24 mouse cellular contexts compared by ENCODE assay signal in genomic region chr14:68356396-68356795, GRCm38 (mm10).
DNase-seq lines count a peak whose midpoint lies in the region; ATAC-seq lines count a peak whose summit lies in the region.
"Had no signal": no experiment of that assay in that cellular context is flagged by ENCODE, and none has a peak within 500 bp of the region (broad histone marks: within the 10 kb centered on the region; RNA-seq: fewer than 3 reads in every experiment).

No protein-coding gene starts in this region.

- ATAC-seq in forebrain, embryonic 16.5 days: no peak
- no peak for ATAC-seq in midbrain, embryonic 14.5 days (ENCODE audit: low FRiP score, low TSS enrichment)
- no peak for ATAC-seq in midbrain, embryonic 15.5 days (replicated peaks)
- ATAC-seq in hindbrain, embryonic 12.5 days (ENCODE audit: low FRiP score): no peak
- no peak for ATAC-seq in neural tube, embryonic 14.5 days (ENCODE audit: low read depth)
- ATAC-seq: intestine, embryonic 15.5 days; liver, embryonic 12.5 days had no signal

- DNase-seq in forebrain, embryonic 10.5 days (ENCODE audit: extremely low spot score, low spot score): no peak
- DNase-seq in midbrain, embryonic 14.5 days: no peak
- DNase-seq in urinary bladder, postnatal 14 days (ENCODE audit: low spot score): no peak
- DNase-seq in layer of hippocampus, adult 18-20 months (ENCODE audit: low spot score in 2 of 2): no peak
- DNase-seq: adrenal gland, postnatal 14 days; cerebellum, adult 8-10 months; cerebellum, postnatal 36 days; embryo, embryonic 11 days; gastrocnemius, postnatal 10 days; heart, postnatal 4 days; kidney, adult 8-10 months; kidney, postnatal 10 days; lung, adult 2 months; thymus, postnatal 25 days had no signal

- no peaks in the 10 kb centered on the region for H3K9me3 ChIP-seq in forebrain, embryonic 10.5 days
- H3K9me3 ChIP-seq in forebrain, embryonic 16.5 days (ENCODE audit: control insufficient read depth, low read length): no peaks in the 10 kb centered on the region
- no peaks in the 10 kb centered on the region for H3K9me3 ChIP-seq in midbrain, embryonic 14.5 days (ENCODE audit: control insufficient read depth, low read length)
- no peaks in the 10 kb centered on the region for H3K9me3 ChIP-seq in midbrain, embryonic 15.5 days
- H3K9me3 ChIP-seq in hindbrain, embryonic 12.5 days (replicated peaks): no peaks in the 10 kb centered on the region
- H3K9me3 ChIP-seq in neural tube, embryonic 14.5 days (ENCODE audit: control insufficient read depth, low read length): no peaks in the 10 kb centered on the region
- H3K9me3 ChIP-seq: heart, embryonic 10.5 days; intestine, embryonic 15.5 days; limb, embryonic 13.5 days; liver, embryonic 12.5 days; stomach, embryonic 15.5 days had no signal

- H3K4me2 ChIP-seq in forebrain, embryonic 16.5 days (ENCODE audit: low read length): no peak overlapping the region
- no peak overlapping the region for H3K4me2 ChIP-seq in midbrain, embryonic 14.5 days (ENCODE audit: low read length)
- H3K4me2 ChIP-seq in midbrain, embryonic 15.5 days: no peak overlapping the region
- H3K4me2 ChIP-seq in hindbrain, embryonic 12.5 days (replicated peaks): no peak overlapping the region
- H3K4me2 ChIP-seq in neural tube, embryonic 14.5 days (ENCODE audit: low read depth, low read length): no peak overlapping the region
- H3K4me2 ChIP-seq: intestine, embryonic 15.5 days; limb, embryonic 13.5 days; liver, embryonic 12.5 days; stomach, embryonic 15.5 days had no signal

- no peak overlapping the region for H3K9ac ChIP-seq in forebrain, embryonic 16.5 days (replicated peaks; ENCODE audit: low read depth, low read length)
- H3K9ac ChIP-seq in midbrain, embryonic 14.5 days (replicated peaks; ENCODE audit: low read length): no peak overlapping the region
- H3K9ac ChIP-seq in midbrain, embryonic 15.5 days: no peak overlapping the region
- no peak overlapping the region for H3K9ac ChIP-seq in hindbrain, embryonic 12.5 days
- no peak overlapping the region for H3K9ac ChIP-seq in neural tube, embryonic 14.5 days (replicated peaks; ENCODE audit: low read depth, low read length)
- H3K9ac ChIP-seq: intestine, embryonic 15.5 days; limb, embryonic 13.5 days; liver, embryonic 12.5 days; stomach, embryonic 15.5 days had no signal

- 0 out of 2 replicates have a peak overlapping the region, but pooled peaks have one; percentile 35 for H3K27ac ChIP-seq in forebrain, embryonic 10.5 days
- no peak overlapping the region; the same call in 1 of the 2 replicates for H3K27ac ChIP-seq in forebrain, embryonic 16.5 days (ENCODE audit: low read length)
- H3K27ac ChIP-seq in midbrain, embryonic 14.5 days (replicated peaks; ENCODE audit: low read depth, low read length): 0 out of 2 replicates have a peak overlapping the region, but pooled peaks have one; percentile 50
- no peak overlapping the region; the same call in 1 of the 2 replicates for H3K27ac ChIP-seq in midbrain, embryonic 15.5 days
- H3K27ac ChIP-seq in hindbrain, embryonic 12.5 days: peak overlapping the region; percentile 40
- H3K27ac ChIP-seq in neural tube, embryonic 14.5 days (ENCODE audit: low read depth, low read length): peak overlapping the region; percentile 12
- H3K27ac ChIP-seq: heart, embryonic 10.5 days; intestine, embryonic 15.5 days; layer of hippocampus, adult 2 months; limb, embryonic 13.5 days; liver, embryonic 12.5 days; stomach, embryonic 15.5 days had no signal

- peaks cover 11% of the 10 kb centered on the region; the same call in 1 of the 2 replicates for H3K4me1 ChIP-seq in forebrain, embryonic 10.5 days
- peaks cover 17% of the 10 kb centered on the region for H3K4me1 ChIP-seq in forebrain, embryonic 16.5 days (replicated peaks; ENCODE audit: control insufficient read depth, insufficient read depth, low read length)
- H3K4me1 ChIP-seq in midbrain, embryonic 14.5 days (ENCODE audit: control insufficient read depth, insufficient read depth, low read length): peaks cover 9% of the 10 kb centered on the region
- H3K4me1 ChIP-seq in midbrain, embryonic 15.5 days: peaks cover 9% of the 10 kb centered on the region; the same call in 1 of the 2 replicates
- H3K4me1 ChIP-seq in hindbrain, embryonic 12.5 days: peaks cover 4% of the 10 kb centered on the region
- peaks cover 15% of the 10 kb centered on the region for H3K4me1 ChIP-seq in neural tube, embryonic 14.5 days (ENCODE audit: control insufficient read depth, insufficient read depth, low read length)
- H3K4me1 ChIP-seq: intestine, embryonic 15.5 days; limb, embryonic 13.5 days; liver, embryonic 12.5 days; stomach, embryonic 15.5 days had no signal

- no peaks in the 10 kb centered on the region for H3K27me3 ChIP-seq in forebrain, embryonic 10.5 days (ENCODE audit: poor library complexity, severe bottlenecking)
- H3K27me3 ChIP-seq in forebrain, embryonic 16.5 days (replicated peaks; ENCODE audit: control insufficient read depth, insufficient read depth, low read length): no peaks in the 10 kb centered on the region
- H3K27me3 ChIP-seq in midbrain, embryonic 14.5 days (ENCODE audit: control insufficient read depth, insufficient read depth, low read length): no peaks in the 10 kb centered on the region
- no peaks in the 10 kb centered on the region for H3K27me3 ChIP-seq in midbrain, embryonic 15.5 days (replicated peaks)
- no peaks in the 10 kb centered on the region for H3K27me3 ChIP-seq in hindbrain, embryonic 12.5 days
- no peaks in the 10 kb centered on the region for H3K27me3 ChIP-seq in neural tube, embryonic 14.5 days (ENCODE audit: control insufficient read depth, insufficient read depth, low read length)
- H3K27me3 ChIP-seq: intestine, embryonic 15.5 days; liver, embryonic 12.5 days; stomach, embryonic 15.5 days had no signal

- no peaks in the 10 kb centered on the region for H3K36me3 ChIP-seq in forebrain, embryonic 10.5 days (replicated peaks)
- H3K36me3 ChIP-seq in forebrain, embryonic 16.5 days (ENCODE audit: control insufficient read depth, insufficient read depth): no peaks in the 10 kb centered on the region
- H3K36me3 ChIP-seq in midbrain, embryonic 14.5 days (ENCODE audit: control insufficient read depth, insufficient read depth, low read length): no peaks in the 10 kb centered on the region
- no peaks in the 10 kb centered on the region for H3K36me3 ChIP-seq in midbrain, embryonic 15.5 days (replicated peaks)
- H3K36me3 ChIP-seq in hindbrain, embryonic 12.5 days: no peaks in the 10 kb centered on the region
- H3K36me3 ChIP-seq in neural tube, embryonic 14.5 days (ENCODE audit: control insufficient read depth, insufficient read depth, low read length): no peaks in the 10 kb centered on the region
- H3K36me3 ChIP-seq: heart, embryonic 10.5 days; intestine, embryonic 15.5 days; limb, embryonic 13.5 days; liver, embryonic 12.5 days; stomach, embryonic 15.5 days had no signal

- H3K4me3 ChIP-seq in forebrain, embryonic 10.5 days: no peak overlapping the region
- no peak overlapping the region for H3K4me3 ChIP-seq in forebrain, embryonic 16.5 days (replicated peaks; ENCODE audit: low read length)
- no peak overlapping the region for H3K4me3 ChIP-seq in midbrain, embryonic 14.5 days (replicated peaks; ENCODE audit: low read depth, low read length)
- H3K4me3 ChIP-seq in midbrain, embryonic 15.5 days: no peak overlapping the region
- H3K4me3 ChIP-seq in hindbrain, embryonic 12.5 days: no peak overlapping the region
- H3K4me3 ChIP-seq in neural tube, embryonic 14.5 days (ENCODE audit: low read depth, low read length): no peak overlapping the region
- H3K4me3 ChIP-seq: heart, embryonic 10.5 days; intestine, embryonic 15.5 days; layer of hippocampus, adult 2 months; limb, embryonic 13.5 days; liver, embryonic 12.5 days; stomach, embryonic 15.5 days had no signal

- 88% methylated on average over 7 of the region's 7 CpGs for WGBS in forebrain, embryonic 10.5 days
- WGBS in forebrain, embryonic 16.5 days: 63% methylated on average over 7 of the region's 7 CpGs
- 86% methylated on average over 7 of the region's 7 CpGs for WGBS in midbrain, embryonic 14.5 days
- 82% methylated on average over 7 of the region's 7 CpGs for WGBS in midbrain, embryonic 15.5 days
- WGBS in hindbrain, embryonic 12.5 days: 78% methylated on average over 7 of the region's 7 CpGs
- 62% methylated on average over 7 of the region's 7 CpGs for WGBS in neural tube, embryonic 14.5 days

Comparison
In these comparisons a context has a peak if more than half of its experiments do, and no peak if none do; other contexts are left out.
1. H3K27ac ChIP-seq: peak in forebrain, embryonic 10.5 days (single experiment), midbrain, embryonic 14.5 days (single experiment), hindbrain, embryonic 12.5 days (single experiment) and neural tube, embryonic 14.5 days (single experiment); none in forebrain, embryonic 16.5 days (single experiment) and midbrain, embryonic 15.5 days (single experiment).